Mouse (Mus musculus) heart, adult 2 months (tissue): ENCODE data around the gene Gpr171.

Experiments used
- CTCF ChIP-seq: fragments of 200-600 bp; IDR thresholded peaks from 2 replicates; pipeline ENCODE4 v1.8.1; 2022; ENCODE audit warnings: antibody characterized with exemption, mild to moderate bottlenecking, moderate library complexity
- POLR2A ChIP-seq: fragments of 200-500 bp; IDR thresholded peaks from 2 replicates; pipeline ENCODE4 v1.6.1; 2011; ENCODE audit warnings: mild to moderate bottlenecking, low read depth, low read length, control low read depth; ENCODE audit not compliant: insufficient read depth

GRCm38 (mm10) chr3:59141507-59142305 lies 40.1 kb upstream of the Gpr171 start:
- TF ChIP-seq CTCF (no peak), POLR2A (no peak)
